Mouse (Mus musculus): ENCODE measurements around the gene Kank3.

The Kank3 gene

GRCm38 (mm10) chr17:33851331-33851730 lies 41.0 kb downstream of the Kank3 start:
- no peak for DNase-seq (ENCODE audit: low read depth)

DNA sequence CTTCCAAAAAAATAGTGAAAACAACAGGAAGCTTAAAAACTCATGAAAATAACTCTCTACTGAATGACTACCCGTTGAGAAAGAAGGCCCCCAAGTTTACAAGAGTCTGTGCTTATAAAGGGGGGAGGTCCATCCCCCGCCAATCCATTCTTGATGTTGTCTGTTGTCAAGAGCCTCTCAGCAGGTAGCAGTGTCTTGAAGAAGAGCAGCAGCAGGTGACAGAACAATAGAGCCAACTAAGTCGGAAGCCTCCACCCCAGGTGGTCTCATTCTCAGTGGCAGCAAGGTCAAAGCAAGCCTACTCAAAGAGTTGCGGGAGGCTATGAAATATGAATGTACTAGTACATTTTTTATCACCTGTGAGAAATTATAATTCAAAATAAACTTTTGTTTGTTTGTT lies 47.5 kb downstream of the Kank3 start:
- DNase-seq (ENCODE audit: low read depth): no peak

GRCm38 (mm10) chr17:33865330-33866030 lies 55.2 kb downstream of the Kank3 start:
- DNase-seq (ENCODE audit: low read depth): peak; percentile 46
